Mouse (Mus musculus): ENCODE measurements around the gene Krtap17-1. TPM values are rescaled to one million over a fixed set of nuclear protein-coding genes. Genes with fewer than 3 reads are reported as not detected.

The Krtap17-1 gene
- 2.6 and 3.0 TPM in 2 replicates for total RNA-seq (2014; rRNA removed)
- polyA plus RNA-seq (2015; fragmentation: Nextera tagmentation; extraction: Ambion mirVana) = 1.6 and 1.8 TPM in 2 replicates

GRCm38 (mm10) chr11:99993620-99994383 is at the start of gene Krtap17-1:
TSS of gene Krtap17-1 (minus strand) at chr11:99993994.
- H3K4me1 ChIP-seq (ENCODE audit: insufficient read depth, low read length) = no peaks in the 10 kb centered on the region
- H3K27me3 ChIP-seq (ENCODE audit: insufficient read depth, low read length) = no peaks in the 10 kb centered on the region
- H3K4me3 ChIP-seq (ENCODE audit: low read length) = 0 out of 2 replicates have a peak within 1 kb of the TSS, but pooled peaks have one; percentile 6
- H3K9me3 ChIP-seq (ENCODE audit: low read length) = no peaks in the 10 kb centered on the region
- no peaks in the 10 kb centered on the region for H3K36me3 ChIP-seq (ENCODE audit: insufficient read depth, low read length)
- ATAC-seq (no peak), DNase-seq (ENCODE audit: low spot score) (peak; percentile 10)
- 26% methylated on average over 25 of the region's 26 CpGs for WGBS
- H3K4me2 ChIP-seq (ENCODE audit: low read depth, low read length) = peak within 1 kb of the TSS; percentile 42
- no peak for TF ChIP-seq CTCF (IDR thresholded peaks at IDR 0.05; ENCODE audit: low read depth)
- peak within 1 kb of the TSS; percentile 10; the same call in 1 of the 2 replicates for H3K9ac ChIP-seq (replicated peaks; ENCODE audit: low read length)
- no peak within 1 kb of the TSS for H3K27ac ChIP-seq

GRCm38 (mm10) chr11:100041454-100041853 is 47.7 kb upstream of the Krtap17-1 start, which contains the start of gene Krt34:
TSS of gene Krt34 (minus strand) at chr11:100041554.
- Histone ChIP-seq H3K4me2 (ENCODE audit: low read depth, low read length) (no peak within 1 kb of the TSS), H3K36me3 (ENCODE audit: insufficient read depth, low read length) (no peaks in the 10 kb centered on the region), H3K4me1 (ENCODE audit: insufficient read depth, low read length) (no peaks in the 10 kb centered on the region), H3K9me3 (ENCODE audit: low read length) (no peaks in the 10 kb centered on the region), H3K27me3 (ENCODE audit: insufficient read depth, low read length) (no peaks in the 10 kb centered on the region), H3K27ac (no peak within 1 kb of the TSS), H3K4me3 (ENCODE audit: low read length) (no peak within 1 kb of the TSS), H3K9ac (replicated peaks; ENCODE audit: low read length) (no peak within 1 kb of the TSS)
- TF ChIP-seq CTCF (IDR thresholded peaks at IDR 0.05; ENCODE audit: low read depth) = no peak
- 87% methylated on average over 6 of the region's 6 CpGs for WGBS
- no peak for DNase-seq (ENCODE audit: low spot score)
- ATAC-seq = no peak

GRCm38 (mm10) chr11:100029768-100030167 is 36.0 kb upstream of the Krtap17-1 start, which contains the start of gene Krt33b:
TSS of gene Krt33b (minus strand) at chr11:100029868.
- no peak for DNase-seq (ENCODE audit: low spot score)
- Histone ChIP-seq H3K4me2 (ENCODE audit: low read depth, low read length) (no peak within 1 kb of the TSS), H3K4me3 (ENCODE audit: low read length) (no peak within 1 kb of the TSS), H3K36me3 (ENCODE audit: insufficient read depth, low read length) (no peaks in the 10 kb centered on the region), H3K9ac (replicated peaks; ENCODE audit: low read length) (no peak within 1 kb of the TSS), H3K9me3 (ENCODE audit: low read length) (no peaks in the 10 kb centered on the region), H3K27ac (no peak within 1 kb of the TSS), H3K4me1 (ENCODE audit: insufficient read depth, low read length) (no peaks in the 10 kb centered on the region), H3K27me3 (ENCODE audit: insufficient read depth, low read length) (no peaks in the 10 kb centered on the region)
- 86% methylated on average over 6 of the region's 6 CpGs for WGBS
- ATAC-seq = no peak
- TF ChIP-seq CTCF (IDR thresholded peaks at IDR 0.05; ENCODE audit: low read depth) = no peak

- Histone ChIP-seq H3K9ac (replicated peaks; ENCODE audit: low read length) (no peak overlapping the region), H3K9me3 (ENCODE audit: low read length) (no peaks in the 10 kb centered on the region), H3K4me1 (ENCODE audit: insufficient read depth, low read length) (no peaks in the 10 kb centered on the region), H3K27ac (no peak overlapping the region), H3K4me3 (ENCODE audit: low read length) (no peak overlapping the region), H3K4me2 (ENCODE audit: low read depth, low read length) (no peak overlapping the region), H3K36me3 (ENCODE audit: insufficient read depth, low read length) (no peaks in the 10 kb centered on the region), H3K27me3 (ENCODE audit: insufficient read depth, low read length) (no peaks in the 10 kb centered on the region)
- WGBS = 73% methylated on average over 5 of the region's 5 CpGs
- TF ChIP-seq CTCF (IDR thresholded peaks at IDR 0.05; ENCODE audit: low read depth) = no peak
- ATAC-seq (no peak), DNase-seq (ENCODE audit: low spot score) (no peak)
These were observed 27.6 kb upstream of the Krtap17-1 start for GRCm38 (mm10) chr11:100021438-100021837.

GRCm38 (mm10) chr11:100019466-100019865 is 25.7 kb upstream of the Krtap17-1 start:
- no peaks in the 10 kb centered on the region for H3K4me1 ChIP-seq (ENCODE audit: insufficient read depth, low read length)
- no peak overlapping the region for H3K4me2 ChIP-seq (ENCODE audit: low read depth, low read length)
- no peak for TF ChIP-seq CTCF (IDR thresholded peaks at IDR 0.05; ENCODE audit: low read depth)
- DNase-seq (ENCODE audit: low spot score) (no peak), ATAC-seq (no peak)
- H3K9ac ChIP-seq (replicated peaks; ENCODE audit: low read length) = no peak overlapping the region
- H3K27me3 ChIP-seq (ENCODE audit: insufficient read depth, low read length) = no peaks in the 10 kb centered on the region
- H3K4me3 ChIP-seq (ENCODE audit: low read length) = no peak overlapping the region
- no peak overlapping the region for H3K27ac ChIP-seq
- no peaks in the 10 kb centered on the region for H3K9me3 ChIP-seq (ENCODE audit: low read length)
- no peaks in the 10 kb centered on the region for H3K36me3 ChIP-seq (ENCODE audit: insufficient read depth, low read length)
- 85% methylated on average over 1 of the region's 1 CpGs for WGBS

GRCm38 (mm10) chr11:100016112-100016511 is 22.3 kb upstream of the Krtap17-1 start, which contains the start of gene Krt33a:
TSS of gene Krt33a (minus strand) at chr11:100016212.
- Histone ChIP-seq H3K4me1 (ENCODE audit: insufficient read depth, low read length) (no peaks in the 10 kb centered on the region), H3K27ac (no peak within 1 kb of the TSS), H3K4me3 (ENCODE audit: low read length) (no peak within 1 kb of the TSS), H3K9ac (replicated peaks; ENCODE audit: low read length) (no peak within 1 kb of the TSS), H3K27me3 (ENCODE audit: insufficient read depth, low read length) (no peaks in the 10 kb centered on the region), H3K9me3 (ENCODE audit: low read length) (no peaks in the 10 kb centered on the region), H3K4me2 (ENCODE audit: low read depth, low read length) (no peak within 1 kb of the TSS), H3K36me3 (ENCODE audit: insufficient read depth, low read length) (no peaks in the 10 kb centered on the region)
- 93% methylated on average over 4 of the region's 4 CpGs for WGBS
- TF ChIP-seq CTCF (IDR thresholded peaks at IDR 0.05; ENCODE audit: low read depth) = no peak
- ATAC-seq (no peak), DNase-seq (ENCODE audit: low spot score) (no peak)

- Histone ChIP-seq H3K9me3 (ENCODE audit: low read length) (no peaks in the 10 kb centered on the region), H3K4me3 (ENCODE audit: low read length) (no peak overlapping the region), H3K4me1 (ENCODE audit: insufficient read depth, low read length) (no peaks in the 10 kb centered on the region), H3K27me3 (ENCODE audit: insufficient read depth, low read length) (no peaks in the 10 kb centered on the region), H3K36me3 (ENCODE audit: insufficient read depth, low read length) (no peaks in the 10 kb centered on the region), H3K27ac (no peak overlapping the region), H3K9ac (replicated peaks; ENCODE audit: low read length) (no peak overlapping the region), H3K4me2 (ENCODE audit: low read depth, low read length) (no peak overlapping the region)
- ATAC-seq (no peak), DNase-seq (ENCODE audit: low spot score) (no peak)
- TF ChIP-seq CTCF (IDR thresholded peaks at IDR 0.05; ENCODE audit: low read depth) = no peak
- WGBS = 69% methylated on average over 4 of the region's 4 CpGs
These were observed 19.9 kb upstream of the Krtap17-1 start for GRCm38 (mm10) chr11:100013691-100014171.
